Mouse (Mus musculus) monocyte, adult 5-6 weeks (primary cell): ENCODE data around the gene Ank3. TPM values are rescaled to one million over a fixed set of nuclear protein-coding genes. Genes with fewer than 3 reads are reported as not detected.

Experiments used
- ATAC-seq: fragments of 153-309, 156-312 bp; replicated peaks from 2 replicates; pipeline ENCODE4 v1.8.0; 2017; ENCODE audit warnings: mild to moderate bottlenecking; ENCODE audit not compliant: low TSS enrichment, insufficient number of reproducible peaks, severe bottlenecking, poor library complexity, low FRiP score
- total RNA-seq: library from RNA; stranded (forward); fragments of 200-1000, 200-491, 200-594 nt; gene quantifications from 3 replicates; pipeline ENCODE4 v1.2.3, GENCODE M21; 2017

Gene Ank3
- total RNA-seq, 1 experiment from 2014 or later, result not detected

DNA sequence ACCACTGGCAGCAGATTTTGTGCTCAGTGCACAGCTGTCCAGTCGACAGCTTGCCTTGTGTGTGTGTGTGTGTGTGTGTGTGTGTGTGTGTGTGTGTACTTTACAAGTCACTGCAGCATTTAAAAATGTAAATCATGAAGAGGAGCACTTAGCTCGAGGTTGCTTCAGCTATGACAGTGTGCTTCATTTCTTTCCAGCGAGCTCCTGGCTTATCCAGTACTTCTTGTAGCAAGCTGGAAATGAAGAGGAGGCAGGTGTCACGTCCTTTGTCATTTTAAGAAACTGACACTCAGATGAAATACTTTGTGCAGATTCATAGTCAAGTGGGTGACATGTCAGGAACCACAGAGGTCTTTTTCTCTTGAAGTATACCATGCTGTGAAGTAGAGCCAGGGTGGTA is 66.3 kb downstream of the Ank3 start:
- no peak for ATAC-seq

DNA sequence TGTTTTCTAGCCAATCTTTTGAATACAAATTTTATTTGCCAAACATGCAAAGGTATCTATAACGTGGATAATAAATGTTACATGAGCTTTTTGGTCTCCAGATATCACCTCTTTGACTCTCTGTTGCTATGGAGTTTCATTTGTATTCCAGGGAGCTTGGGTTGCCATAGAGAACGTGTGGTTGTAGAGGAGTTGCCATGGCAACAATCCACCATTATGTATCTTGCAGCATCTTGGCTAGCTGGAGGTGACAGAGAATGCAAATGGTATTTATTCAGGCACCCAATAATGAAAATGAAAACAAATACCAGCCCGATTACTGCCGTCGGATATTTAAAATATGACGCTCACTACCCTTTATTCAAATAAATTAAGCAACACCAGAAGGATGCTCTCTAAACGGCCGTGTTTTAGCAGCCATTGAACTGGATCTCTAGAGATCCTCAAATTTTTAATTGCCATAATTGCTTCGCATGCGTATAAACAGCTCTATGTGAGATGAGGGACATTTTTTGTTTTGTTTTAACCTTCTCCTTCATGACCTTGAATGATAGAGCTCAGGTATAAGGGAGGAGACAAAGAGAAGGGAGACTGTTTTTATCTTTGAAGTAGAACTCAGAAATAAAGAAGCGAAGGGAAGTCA is 67.1 kb downstream of the Ank3 start:
- ATAC-seq, result no peak

DNA sequence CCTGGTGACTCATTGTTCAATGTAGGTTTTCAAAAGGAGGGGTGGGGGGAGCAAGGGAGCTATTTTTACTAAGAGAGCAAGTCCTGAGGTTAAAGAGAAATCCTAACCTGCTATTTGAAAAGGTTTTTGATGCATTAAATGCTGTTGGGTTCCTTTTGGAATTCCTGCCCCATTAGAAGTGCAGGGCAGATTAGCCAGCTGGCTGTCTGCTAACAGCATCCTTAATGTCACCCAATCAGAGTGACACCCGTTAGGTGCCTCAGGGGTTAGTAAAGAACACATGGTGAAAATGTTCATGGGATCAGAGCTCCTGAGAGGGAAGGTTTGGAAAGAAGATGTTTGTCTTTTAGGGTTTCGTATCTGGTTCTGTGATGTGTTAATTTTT is 67.6 kb downstream of the Ank3 start:
- ATAC-seq, result no peak

GRCm38 (mm10) chr10:69466586-69466985 is 68.0 kb downstream of the Ank3 start:
- ATAC-seq, result no peak

GRCm38 (mm10) chr10:69467182-69467581 is 68.6 kb downstream of the Ank3 start:
- no peak for ATAC-seq

DNA sequence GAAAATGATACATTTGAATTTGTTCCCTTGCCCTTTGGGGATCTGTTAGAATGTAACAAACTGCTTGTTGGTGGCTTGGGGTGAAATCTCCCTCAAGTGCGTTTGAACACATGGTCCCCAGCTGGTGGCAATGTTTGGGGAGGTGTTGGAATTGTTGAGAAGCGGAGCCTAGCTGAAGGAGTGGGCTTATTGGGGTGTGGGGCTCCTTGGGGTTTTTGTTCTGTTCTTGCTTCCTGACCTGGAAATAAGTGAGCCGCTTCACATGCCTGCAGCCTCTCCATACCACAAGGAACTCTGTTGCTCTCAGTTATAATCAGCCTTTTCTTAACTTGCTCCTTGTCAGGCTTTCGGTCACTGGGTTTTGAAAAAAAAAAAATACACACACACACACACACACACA is 73.3 kb downstream of the Ank3 start:
- ATAC-seq, result no peak

DNA sequence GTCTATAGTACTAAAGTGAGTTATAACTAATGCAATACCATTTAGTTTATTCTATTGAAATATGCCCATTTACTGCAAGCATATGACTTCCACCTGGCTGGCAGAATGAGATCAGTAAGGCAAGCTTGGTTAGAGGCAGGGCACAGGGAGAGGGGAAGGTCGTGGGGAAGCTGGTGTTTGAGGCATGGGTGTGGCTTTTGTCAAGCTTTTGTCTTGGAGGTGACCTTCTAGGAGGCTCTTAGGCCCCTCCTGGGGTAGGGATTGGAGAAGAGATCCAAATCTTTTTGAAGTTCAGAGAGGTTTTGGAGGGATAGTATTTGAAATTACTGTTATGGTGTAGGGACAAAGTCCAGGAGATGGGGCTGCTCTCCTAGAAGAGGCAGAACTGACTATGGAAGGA is 78.3 kb downstream of the Ank3 start:
- no peak for ATAC-seq

DNA sequence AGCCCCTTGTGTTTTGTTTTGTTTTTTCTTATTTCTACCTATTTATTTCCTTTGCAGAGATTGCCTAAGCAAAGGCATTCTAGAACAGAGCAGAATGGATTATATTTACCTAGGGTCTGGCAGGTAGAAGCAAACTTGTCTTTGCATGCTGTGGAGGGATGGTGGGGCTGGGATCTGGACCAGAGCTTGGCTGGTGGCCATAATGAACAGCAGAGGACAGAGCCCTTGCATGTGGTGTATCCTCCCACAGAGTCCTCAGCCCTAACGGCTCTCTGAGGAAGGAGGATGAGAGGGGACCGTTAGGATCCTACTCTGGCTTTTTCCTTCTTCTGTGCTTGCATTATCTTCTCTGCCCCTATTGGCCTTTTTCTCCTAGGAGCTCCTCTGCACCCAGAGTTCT is 79.1 kb downstream of the Ank3 start:
- ATAC-seq, result no peak

GRCm38 (mm10) chr10:69478831-69479230 is 80.3 kb downstream of the Ank3 start:
- no peak for ATAC-seq

- ATAC-seq, result no peak
Observed at GRCm38 (mm10) chr10:69485191-69485786, 86.7 kb downstream of the Ank3 start.

- no peak for ATAC-seq
Observed at GRCm38 (mm10) chr10:69490182-69490581, 91.6 kb downstream of the Ank3 start.

DNA sequence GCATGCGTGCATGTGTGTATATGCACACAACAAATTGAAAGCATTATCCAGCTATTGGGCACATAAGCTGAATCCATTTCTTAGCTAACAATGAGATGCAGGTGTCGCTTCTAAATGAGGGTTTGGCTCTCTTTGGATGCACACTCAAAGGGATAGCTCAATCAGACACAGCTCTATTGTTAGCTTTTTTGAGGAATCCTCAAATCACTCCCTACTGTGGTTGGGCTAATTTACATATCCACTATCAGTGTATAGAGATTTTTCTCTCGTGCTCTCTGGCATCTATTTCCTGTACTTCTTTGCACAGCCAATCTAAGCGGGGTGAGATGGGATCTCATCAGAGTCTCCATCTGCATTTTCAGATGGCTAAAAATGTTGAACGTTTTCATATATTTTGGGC is 93.4 kb downstream of the Ank3 start:
- no peak for ATAC-seq

DNA sequence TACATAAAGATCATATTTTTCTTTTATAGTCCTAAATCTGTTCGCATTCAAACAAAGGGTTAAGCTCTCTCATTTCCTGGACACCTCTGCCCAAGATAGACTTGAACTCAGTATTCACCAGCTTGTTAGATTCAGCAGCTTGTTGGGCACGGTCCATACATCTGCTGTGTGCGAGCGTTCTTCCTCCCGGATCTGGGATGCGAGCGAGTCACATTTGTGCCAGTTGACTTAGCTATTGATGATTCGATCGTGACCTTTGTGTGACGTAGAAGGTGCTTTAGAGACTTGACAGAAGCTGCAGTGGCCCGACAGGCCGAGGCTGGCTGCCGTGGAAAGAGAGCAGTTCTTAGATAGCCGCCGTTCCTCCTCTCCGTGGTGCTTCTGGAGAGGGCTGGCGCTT is 98.8 kb downstream of the Ank3 start:
- ATAC-seq, result no peak

DNA sequence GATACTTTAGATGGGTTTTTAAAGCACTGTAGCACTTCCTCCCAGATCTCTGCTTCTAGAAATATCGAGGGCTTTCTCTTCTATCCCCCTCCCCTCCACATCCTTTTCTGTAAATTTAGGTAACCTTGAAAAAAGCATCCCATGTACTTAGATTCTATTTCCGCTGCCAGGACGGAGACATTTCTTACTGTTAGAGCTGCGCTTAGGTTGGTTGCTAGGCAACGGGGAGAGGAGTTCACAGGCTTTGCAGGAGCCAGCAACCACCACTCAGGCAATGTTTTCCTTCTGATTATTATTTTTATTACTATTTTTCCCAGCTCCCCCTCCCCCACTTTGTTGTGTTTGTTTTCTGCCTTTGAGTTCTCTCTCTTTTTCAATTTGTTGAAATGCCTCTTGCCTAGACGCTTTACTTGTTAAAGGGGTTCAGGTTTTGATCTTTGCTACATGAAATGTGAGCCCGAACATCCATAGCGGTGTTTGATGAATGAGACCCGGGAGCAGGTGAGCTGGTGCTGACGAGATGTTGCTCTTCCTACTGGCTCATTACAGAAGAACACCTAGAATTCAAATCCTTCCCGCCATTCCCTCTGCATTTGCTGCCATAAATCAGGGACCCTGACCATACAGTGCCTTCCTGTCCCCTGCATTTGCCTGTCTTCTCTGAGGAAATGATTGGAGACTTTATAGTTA is 101.7 kb downstream of the Ank3 start:
- no peak for ATAC-seq

DNA sequence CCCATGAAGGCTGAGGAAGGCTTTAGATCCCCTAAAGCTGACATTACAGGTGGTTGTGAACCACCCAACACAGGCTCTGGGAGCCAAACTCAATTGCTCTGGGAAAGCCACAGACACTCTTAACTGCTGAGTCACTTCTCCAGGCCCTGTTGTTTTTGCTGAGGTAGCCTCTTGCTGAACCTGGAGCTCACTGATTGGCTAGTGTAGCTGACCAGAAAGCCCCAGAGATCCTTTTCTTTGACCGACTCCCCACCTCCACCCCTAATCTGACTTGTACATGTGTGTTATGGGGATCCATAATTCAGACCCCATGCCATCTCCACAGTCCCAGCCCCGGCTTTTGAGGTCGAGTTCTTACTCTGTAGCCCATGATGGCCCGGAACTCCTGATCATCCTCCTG is 105.2 kb downstream of the Ank3 start:
- no peak for ATAC-seq

- no peak for ATAC-seq
Observed at GRCm38 (mm10) chr10:69507719-69508118, 109.1 kb downstream of the Ank3 start.

GRCm38 (mm10) chr10:69510392-69510791 is 111.8 kb downstream of the Ank3 start:
- no peak for ATAC-seq

GRCm38 (mm10) chr10:69511234-69511633 is 112.7 kb downstream of the Ank3 start:
- ATAC-seq, result no peak

GRCm38 (mm10) chr10:69521977-69522376 is 123.4 kb downstream of the Ank3 start:
- ATAC-seq, result no peak

GRCm38 (mm10) chr10:69523202-69523601 is 124.6 kb downstream of the Ank3 start:
- no peak for ATAC-seq
